Mouse (Mus musculus) cerebellum, postnatal 10 days (tissue): Measurements from ENCODE around the gene Dlgap1.
A peak's percentile ranks its signal among the peaks of the same experiment; 100 is the strongest.

Experiments used
- DNase-seq, 2 experiments: peaks; one replicate each; pipeline ENCODE4 v3.0.0; 2021; ENCODE audit warnings: mixed read lengths in 2 of 2

Gene Dlgap1

DNA sequence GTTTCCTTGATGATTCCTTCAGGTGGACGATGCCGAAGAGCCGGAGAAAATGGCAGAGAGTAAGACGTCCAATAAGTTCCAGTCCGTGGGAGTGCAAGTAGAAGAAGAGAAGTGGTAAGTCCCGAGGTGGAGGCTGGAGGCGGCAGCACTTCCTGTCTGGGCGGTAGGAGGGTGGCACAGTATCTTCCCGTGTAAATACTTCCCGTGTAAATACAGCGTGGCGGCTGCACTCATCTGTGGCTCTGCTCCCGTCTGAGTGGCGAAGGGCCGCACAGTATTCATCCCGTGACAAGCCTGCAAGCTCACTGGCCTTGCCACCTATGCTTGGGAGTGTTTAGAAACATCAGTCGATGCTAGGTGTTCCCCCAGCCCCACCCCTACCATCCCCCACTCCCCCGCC lies 797.1 kb downstream of the Dlgap1 start:
- DNase-seq, result no peak

- DNase-seq, result no peak
Observed at GRCm38 (mm10) chr17:70772120-70772899, 803.4 kb downstream of the Dlgap1 start.

GRCm38 (mm10) chr17:70779770-70780169 lies 810.9 kb downstream of the Dlgap1 start:
- no peak for DNase-seq

- no peak for DNase-seq
Observed at GRCm38 (mm10) chr17:70780726-70781689, 812.1 kb downstream of the Dlgap1 start.

GRCm38 (mm10) chr17:70783273-70783672 lies 814.4 kb downstream of the Dlgap1 start:
- DNase-seq, result no peak

GRCm38 (mm10) chr17:70787366-70787765 lies 818.5 kb downstream of the Dlgap1 start:
- no peak for DNase-seq

GRCm38 (mm10) chr17:70790801-70791200 lies 821.9 kb downstream of the Dlgap1 start:
- DNase-seq, result no peak

GRCm38 (mm10) chr17:70791596-70792275 lies 822.9 kb downstream of the Dlgap1 start:
- peak; percentile 45 to 65 for DNase-seq

GRCm38 (mm10) chr17:70794291-70794690 lies 825.4 kb downstream of the Dlgap1 start:
- peak; percentile 30 to 32 for DNase-seq

DNA sequence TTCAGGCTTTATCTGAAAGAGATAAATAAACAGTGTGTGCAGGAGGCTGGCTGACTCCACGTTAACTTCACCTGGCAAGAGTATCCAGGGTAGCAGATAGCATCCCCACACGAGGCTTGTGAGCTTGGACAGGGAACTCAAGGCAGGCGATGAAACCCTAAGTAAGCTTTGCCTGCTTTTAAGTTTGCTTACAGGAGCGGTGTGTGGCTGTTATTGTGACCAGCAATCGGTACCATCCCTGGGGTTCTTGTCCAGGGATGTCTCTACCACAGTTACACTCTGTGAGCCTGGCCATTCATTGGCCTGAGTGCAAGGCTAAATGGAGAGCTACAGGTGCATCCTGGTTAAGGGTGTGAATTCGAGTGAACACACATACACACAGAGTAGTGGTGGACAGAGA lies 825.8 kb downstream of the Dlgap1 start:
- no peak for DNase-seq

GRCm38 (mm10) chr17:70795196-70795595 lies 826.3 kb downstream of the Dlgap1 start:
- no peak for DNase-seq

- no peak for DNase-seq
Observed at GRCm38 (mm10) chr17:70796940-70797772, 828.3 kb downstream of the Dlgap1 start.

GRCm38 (mm10) chr17:70797773-70798045 lies 828.8 kb downstream of the Dlgap1 start:
- DNase-seq, result no peak

- no peak for DNase-seq
Observed at GRCm38 (mm10) chr17:70799266-70799665, 830.4 kb downstream of the Dlgap1 start.

GRCm38 (mm10) chr17:70802022-70802421 lies 833.1 kb downstream of the Dlgap1 start:
- no peak for DNase-seq

- no peak for DNase-seq
Observed at GRCm38 (mm10) chr17:70805866-70806265, 837.0 kb downstream of the Dlgap1 start.

GRCm38 (mm10) chr17:70806600-70806999 lies 837.7 kb downstream of the Dlgap1 start:
- no peak for DNase-seq

DNA sequence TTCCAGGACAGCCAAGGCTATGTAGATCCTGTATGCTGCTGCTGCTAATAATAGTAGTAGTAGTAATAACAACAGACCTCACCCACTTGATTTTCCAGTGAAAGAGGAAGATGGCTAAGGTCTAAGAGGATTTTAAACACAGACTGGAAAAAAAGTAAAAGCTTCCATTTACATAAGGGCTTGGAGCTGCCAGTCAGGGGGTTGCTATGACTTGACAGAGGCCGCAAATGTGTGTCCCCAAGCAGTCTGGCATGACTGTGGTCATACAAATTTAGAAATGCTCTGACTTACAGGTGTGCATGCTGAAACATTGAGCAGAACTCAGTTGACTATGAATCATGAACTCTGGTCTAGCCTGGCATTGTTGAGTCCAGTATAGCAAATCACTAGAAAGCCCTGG lies 839.0 kb downstream of the Dlgap1 start:
- DNase-seq, result no peak

GRCm38 (mm10) chr17:70808837-70809236 lies 840.0 kb downstream of the Dlgap1 start:
- DNase-seq, result no peak

GRCm38 (mm10) chr17:70809776-70810175 lies 840.9 kb downstream of the Dlgap1 start:
- DNase-seq, result no peak

GRCm38 (mm10) chr17:70810795-70811194 lies 841.9 kb downstream of the Dlgap1 start:
- no peak for DNase-seq

GRCm38 (mm10) chr17:70815001-70815400 lies 846.1 kb downstream of the Dlgap1 start:
- no peak for DNase-seq
